Mouse (Mus musculus) cortical plate, adult 2 months (tissue): Measurements from ENCODE around the gene Tll1.

Source experiments
- CTCF ChIP-seq: fragments of 200-500 bp; IDR thresholded peaks from 2 replicates; pipeline ENCODE4 v1.5.1; 2011; ENCODE audit warnings: mild to moderate bottlenecking, control low read depth, low read length; ENCODE audit not compliant: insufficient read depth; ENCODE audit errors: extremely low read depth
- POLR2A ChIP-seq: fragments of 200-500 bp; IDR thresholded peaks from 2 replicates; pipeline ENCODE4 v1.6.1; 2011; ENCODE audit warnings: mild to moderate bottlenecking, low read length, control low read depth; ENCODE audit not compliant: insufficient read depth; ENCODE audit errors: extremely low read depth

DNA sequence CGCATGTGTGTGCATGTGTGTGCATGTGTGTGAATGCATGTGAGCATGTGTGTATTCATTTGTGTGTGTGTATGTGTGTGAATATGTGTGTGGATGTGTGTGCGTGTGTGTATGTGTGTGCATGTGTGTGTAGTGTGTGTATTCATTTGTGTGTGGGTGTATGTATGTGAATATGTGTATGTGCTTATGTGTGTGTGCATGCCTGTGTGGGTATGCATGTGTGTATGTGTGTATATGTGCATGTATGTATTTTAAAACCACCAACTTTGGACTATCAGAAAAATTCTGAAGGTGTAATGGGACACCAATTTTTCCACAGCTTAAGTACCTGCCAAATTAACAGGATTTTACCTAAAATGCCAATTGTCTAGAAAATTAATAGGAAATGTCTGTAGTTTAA lies 183.0 kb downstream of the Tll1 start:
- TF ChIP-seq POLR2A (no peak), CTCF (no peak)
